Mouse (Mus musculus): ENCODE data around the gene Itgb4.

- no peak for TF ChIP-seq CTCF (IDR thresholded peaks at IDR 0.05)
- no peak for TF ChIP-seq EP300 (IDR thresholded peaks at IDR 0.05; ENCODE audit: insufficient read depth, low read depth, low read length)
Measured at GRCm38 (mm10) chr11:115931235-115931634, 43.3 kb upstream of the Itgb4 start.
